Mouse (Mus musculus): ENCODE data around the gene Ephb2.

DNA sequence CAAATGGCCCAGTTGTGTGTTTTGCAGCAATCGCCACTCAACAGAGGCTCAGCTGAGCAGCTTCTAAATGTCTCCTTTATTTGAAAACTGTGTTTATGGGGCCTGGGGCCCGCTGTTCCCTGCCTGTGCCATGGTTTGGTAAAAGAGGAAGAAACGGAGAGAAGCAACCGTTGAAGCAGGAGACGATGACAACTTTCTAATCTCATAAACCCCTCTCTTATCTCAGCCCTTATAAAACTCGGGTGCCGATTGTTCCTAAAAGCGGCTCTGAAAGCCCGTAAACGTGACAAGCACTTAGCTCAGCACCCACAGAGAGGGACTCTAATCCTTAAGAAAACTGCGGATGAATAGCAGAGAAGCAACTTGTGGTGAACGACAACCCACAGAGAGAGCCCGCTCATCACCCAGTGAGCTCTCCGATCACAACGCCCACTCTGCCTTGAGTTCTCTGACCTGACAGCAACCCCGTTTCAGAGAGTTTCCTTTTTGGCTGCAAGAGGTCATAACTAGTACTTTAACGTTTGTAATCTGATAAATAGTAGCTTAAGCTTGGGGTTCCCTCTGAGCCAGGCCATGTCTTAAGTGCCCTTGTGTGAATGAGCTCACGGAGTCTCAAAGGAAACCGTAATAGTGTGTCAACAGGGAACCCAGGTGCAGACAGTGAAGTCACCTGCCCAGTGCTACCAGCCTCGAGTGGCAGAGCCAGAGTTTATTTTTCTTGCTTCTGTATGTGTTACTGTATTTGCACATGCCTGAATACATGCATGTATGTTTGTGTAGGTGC, 123.6 kb downstream of the Ephb2 start:
- TF ChIP-seq POLR2A (IDR thresholded peaks at IDR 0.05; ENCODE audit: control insufficient read depth, low read depth, low read length) = no peak
- TF ChIP-seq CTCF (IDR thresholded peaks at IDR 0.05; ENCODE audit: control insufficient read depth, insufficient read depth, insufficient replicate concordance, low read depth, low read length) = no peak

Measured in testis, adult 2 months (tissue).